Mouse (Mus musculus): ENCODE measurements at regions not wholly inside any gene's neighbourhood (a gene's known extent, or its start where the extent isn't known, plus 50 kb on each side); places are given as distances from the start of the nearest gene placed in this dataset.

- no peak overlapping the region for H3K4me2 ChIP-seq (ENCODE audit: low read depth, low read length)
- H3K4me1 ChIP-seq (ENCODE audit: control insufficient read depth, insufficient read depth, low read length): no peaks in the 10 kb centered on the region
- WGBS: 37% methylated on average over 2 of the region's 2 CpGs
- H3K4me3 ChIP-seq (ENCODE audit: low read depth, low read length): no peak overlapping the region
- H3K9ac ChIP-seq (replicated peaks; ENCODE audit: low read depth, low read length): no peak overlapping the region
- no peaks in the 10 kb centered on the region for H3K27me3 ChIP-seq (ENCODE audit: control insufficient read depth, insufficient read depth, low read length)
- H3K36me3 ChIP-seq (ENCODE audit: control insufficient read depth, insufficient read depth, low read length): no peaks in the 10 kb centered on the region
- H3K27ac ChIP-seq (ENCODE audit: low read depth, low read length): no peak overlapping the region
- ATAC-seq (ENCODE audit: low read depth): no peak
- no peaks in the 10 kb centered on the region for H3K9me3 ChIP-seq (ENCODE audit: control insufficient read depth, low read length)
These were observed 527.5 kb downstream of the Fgf9 start for GRCm38 (mm10) chr14:58597810-58598209.

DNA sequence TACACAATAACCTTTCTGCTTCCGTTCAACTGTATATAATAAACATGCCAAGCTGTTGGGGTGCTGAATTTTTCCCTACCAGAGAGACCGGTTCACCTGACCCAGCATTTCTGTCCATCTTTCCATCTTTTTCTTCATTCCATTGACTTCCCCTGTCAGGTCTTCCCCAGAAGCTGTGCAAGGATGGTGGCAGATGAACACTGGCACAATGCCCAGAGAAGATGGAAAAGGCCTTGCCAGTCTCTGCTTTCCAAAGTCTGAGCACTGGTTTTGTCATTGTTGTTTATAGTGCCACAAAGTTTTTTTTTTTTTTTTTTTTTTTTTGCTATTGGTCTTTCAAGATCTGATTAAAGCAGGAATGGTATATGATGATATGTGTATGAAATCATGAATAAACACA lies 526.6 kb downstream of the Fgf9 start:
- no peaks in the 10 kb centered on the region for H3K4me1 ChIP-seq (ENCODE audit: control insufficient read depth, insufficient read depth, low read length)
- H3K9me3 ChIP-seq (ENCODE audit: control insufficient read depth, low read length): no peaks in the 10 kb centered on the region
- H3K4me2 ChIP-seq (ENCODE audit: low read depth, low read length): no peak overlapping the region
- no peak overlapping the region for H3K9ac ChIP-seq (replicated peaks; ENCODE audit: low read depth, low read length)
- no peak overlapping the region for H3K27ac ChIP-seq (ENCODE audit: low read depth, low read length)
- H3K36me3 ChIP-seq (ENCODE audit: control insufficient read depth, insufficient read depth, low read length): no peaks in the 10 kb centered on the region
- H3K4me3 ChIP-seq (ENCODE audit: low read depth, low read length): no peak overlapping the region
- no peak for ATAC-seq (ENCODE audit: low read depth)
- no peaks in the 10 kb centered on the region for H3K27me3 ChIP-seq (ENCODE audit: control insufficient read depth, insufficient read depth, low read length)
- WGBS: 94% methylated on average over 2 of the region's 2 CpGs

DNA sequence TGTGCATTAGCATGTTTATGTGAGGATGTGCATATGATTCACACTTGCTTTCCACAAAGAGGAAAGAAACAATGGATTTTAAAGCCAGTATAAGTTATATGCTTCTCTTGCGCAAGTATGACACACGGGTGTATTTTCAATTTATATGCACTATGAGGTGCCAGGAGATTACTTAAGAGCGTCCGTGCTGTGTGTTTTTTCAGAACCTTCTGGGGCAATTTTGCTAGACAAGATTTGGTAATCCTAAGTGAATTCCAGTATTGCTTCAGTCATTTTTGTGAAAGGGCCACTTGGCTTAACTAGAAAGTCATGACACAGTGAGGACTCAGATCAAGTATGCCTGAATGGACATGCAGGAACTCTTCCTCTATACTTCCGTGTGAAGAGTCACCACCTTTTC lies 511.5 kb downstream of the Fgf9 start:
- Histone ChIP-seq H3K27me3 (ENCODE audit: control insufficient read depth, insufficient read depth, low read length) (no peaks in the 10 kb centered on the region), H3K36me3 (ENCODE audit: control insufficient read depth, insufficient read depth, low read length) (no peaks in the 10 kb centered on the region), H3K4me1 (ENCODE audit: control insufficient read depth, insufficient read depth, low read length) (no peaks in the 10 kb centered on the region), H3K4me3 (ENCODE audit: low read depth, low read length) (no peak overlapping the region), H3K9ac (replicated peaks; ENCODE audit: low read depth, low read length) (no peak overlapping the region), H3K4me2 (ENCODE audit: low read depth, low read length) (no peak overlapping the region), H3K27ac (ENCODE audit: low read depth, low read length) (no peak overlapping the region), H3K9me3 (ENCODE audit: control insufficient read depth, low read length) (no peaks in the 10 kb centered on the region)
- ATAC-seq (ENCODE audit: low read depth): no peak
- 93% methylated on average over 5 of the region's 5 CpGs for whole genome bisulfite sequencing

DNA sequence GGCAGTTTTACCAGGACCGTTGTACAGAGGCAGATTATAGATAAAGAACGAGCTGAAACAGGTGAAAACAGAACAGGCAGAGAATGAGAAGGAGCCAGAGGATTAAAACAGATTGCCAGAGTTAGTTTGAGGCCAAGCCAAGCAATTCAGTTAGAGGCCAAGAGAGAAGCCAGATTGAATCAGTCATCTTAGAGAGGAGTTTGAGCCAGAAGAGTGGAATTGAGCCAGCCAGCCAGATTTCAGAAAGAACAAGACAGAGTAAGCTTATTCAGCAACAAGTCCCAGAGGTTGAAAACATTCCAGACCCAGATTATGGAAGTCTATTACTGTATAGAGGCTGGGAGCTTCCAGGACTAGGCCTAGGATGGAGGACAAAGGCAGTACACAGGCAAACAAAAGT lies 499.7 kb downstream of the Fgf9 start:
- Histone ChIP-seq H3K4me2 (ENCODE audit: low read depth, low read length) (no peak overlapping the region), H3K9me3 (ENCODE audit: control insufficient read depth, low read length) (no peaks in the 10 kb centered on the region), H3K27me3 (ENCODE audit: control insufficient read depth, insufficient read depth, low read length) (no peaks in the 10 kb centered on the region), H3K4me1 (ENCODE audit: control insufficient read depth, insufficient read depth, low read length) (no peaks in the 10 kb centered on the region), H3K4me3 (ENCODE audit: low read depth, low read length) (no peak overlapping the region), H3K27ac (ENCODE audit: low read depth, low read length) (no peak overlapping the region), H3K9ac (replicated peaks; ENCODE audit: low read depth, low read length) (no peak overlapping the region), H3K36me3 (ENCODE audit: control insufficient read depth, insufficient read depth, low read length) (no peaks in the 10 kb centered on the region)
- no peak for ATAC-seq (ENCODE audit: low read depth)
- WGBS: 97% methylated on average over 2 of the region's 2 CpGs

- no peaks in the 10 kb centered on the region for H3K27me3 ChIP-seq (ENCODE audit: control insufficient read depth, insufficient read depth, low read length)
- no peak overlapping the region for H3K9ac ChIP-seq (replicated peaks; ENCODE audit: low read depth, low read length)
- no peaks in the 10 kb centered on the region for H3K36me3 ChIP-seq (ENCODE audit: control insufficient read depth, insufficient read depth, low read length)
- H3K4me3 ChIP-seq (ENCODE audit: low read depth, low read length): no peak overlapping the region
- no peak for ATAC-seq (ENCODE audit: low read depth)
- no peaks in the 10 kb centered on the region for H3K4me1 ChIP-seq (ENCODE audit: control insufficient read depth, insufficient read depth, low read length)
- H3K27ac ChIP-seq (ENCODE audit: low read depth, low read length): no peak overlapping the region
- no peak overlapping the region for H3K4me2 ChIP-seq (ENCODE audit: low read depth, low read length)
- no peaks in the 10 kb centered on the region for H3K9me3 ChIP-seq (ENCODE audit: control insufficient read depth, low read length)
These were observed 497.1 kb downstream of the Fgf9 start for GRCm38 (mm10) chr14:58567472-58567871.

GRCm38 (mm10) chr14:58563082-58563481 lies 492.7 kb downstream of the Fgf9 start:
- whole genome bisulfite sequencing: 81% methylated on average over 2 of the region's 2 CpGs
- H3K4me3 ChIP-seq (ENCODE audit: low read depth, low read length): no peak overlapping the region
- H3K9ac ChIP-seq (replicated peaks; ENCODE audit: low read depth, low read length): no peak overlapping the region
- no peak for ATAC-seq (ENCODE audit: low read depth)
- no peaks in the 10 kb centered on the region for H3K36me3 ChIP-seq (ENCODE audit: control insufficient read depth, insufficient read depth, low read length)
- no peak overlapping the region for H3K27ac ChIP-seq (ENCODE audit: low read depth, low read length)
- no peaks in the 10 kb centered on the region for H3K27me3 ChIP-seq (ENCODE audit: control insufficient read depth, insufficient read depth, low read length)
- H3K4me1 ChIP-seq (ENCODE audit: control insufficient read depth, insufficient read depth, low read length): no peaks in the 10 kb centered on the region
- no peaks in the 10 kb centered on the region for H3K9me3 ChIP-seq (ENCODE audit: control insufficient read depth, low read length)
- H3K4me2 ChIP-seq (ENCODE audit: low read depth, low read length): no peak overlapping the region

DNA sequence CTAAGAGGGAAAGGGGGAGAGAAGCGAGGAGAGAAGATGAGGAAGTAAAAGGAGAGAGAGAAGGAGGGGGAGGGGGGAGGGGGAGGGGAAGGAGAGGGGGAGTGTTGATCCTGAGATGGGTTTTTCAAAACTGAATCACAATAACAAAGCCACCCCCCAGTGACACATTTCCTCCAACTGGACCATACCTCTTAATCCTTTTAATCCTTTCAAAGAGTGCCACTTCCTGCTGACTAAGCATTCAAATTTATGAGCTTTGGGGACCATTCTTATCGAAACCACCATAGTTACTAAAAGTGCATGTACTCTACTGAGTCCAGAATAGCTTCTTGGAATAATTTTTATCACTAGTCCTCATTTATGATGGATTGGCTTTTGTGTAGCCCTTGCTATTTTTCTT lies 480.4 kb downstream of the Fgf9 start:
- no peak for ATAC-seq (ENCODE audit: low read depth)
- Histone ChIP-seq H3K27me3 (ENCODE audit: control insufficient read depth, insufficient read depth, low read length) (no peaks in the 10 kb centered on the region), H3K4me1 (ENCODE audit: control insufficient read depth, insufficient read depth, low read length) (no peaks in the 10 kb centered on the region), H3K9me3 (ENCODE audit: control insufficient read depth, low read length) (no peaks in the 10 kb centered on the region), H3K27ac (ENCODE audit: low read depth, low read length) (no peak overlapping the region), H3K36me3 (ENCODE audit: control insufficient read depth, insufficient read depth, low read length) (no peaks in the 10 kb centered on the region), H3K4me2 (ENCODE audit: low read depth, low read length) (no peak overlapping the region), H3K4me3 (ENCODE audit: low read depth, low read length) (no peak overlapping the region), H3K9ac (replicated peaks; ENCODE audit: low read depth, low read length) (no peak overlapping the region)
- WGBS: 84% methylated on average over 2 of the region's 2 CpGs

DNA sequence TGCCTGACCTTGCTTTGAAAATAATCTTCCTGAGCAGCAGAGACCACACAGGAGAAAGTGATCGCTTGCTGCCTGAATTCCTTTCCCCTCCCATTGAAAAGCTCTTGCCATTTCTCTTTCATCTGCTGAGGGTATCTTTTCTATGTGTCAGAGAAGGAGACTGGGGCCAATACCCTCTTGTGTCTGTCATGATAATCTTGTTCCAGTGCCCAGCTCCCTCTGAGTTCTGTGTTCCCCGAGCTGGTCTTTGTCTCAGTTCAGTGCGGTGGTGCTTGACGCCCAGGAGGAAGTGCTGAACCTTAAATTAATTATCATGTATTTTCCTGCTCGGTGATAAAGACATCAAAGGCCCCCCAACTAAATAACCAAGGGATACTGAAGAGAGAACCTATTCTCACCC lies 475.4 kb downstream of the Fgf9 start:
- Histone ChIP-seq H3K4me3 (ENCODE audit: low read depth, low read length) (no peak overlapping the region), H3K9me3 (ENCODE audit: control insufficient read depth, low read length) (no peaks in the 10 kb centered on the region), H3K4me1 (ENCODE audit: control insufficient read depth, insufficient read depth, low read length) (no peaks in the 10 kb centered on the region), H3K27me3 (ENCODE audit: control insufficient read depth, insufficient read depth, low read length) (no peaks in the 10 kb centered on the region), H3K9ac (replicated peaks; ENCODE audit: low read depth, low read length) (no peak overlapping the region), H3K4me2 (ENCODE audit: low read depth, low read length) (no peak overlapping the region), H3K27ac (ENCODE audit: low read depth, low read length) (no peak overlapping the region), H3K36me3 (ENCODE audit: control insufficient read depth, insufficient read depth, low read length) (no peaks in the 10 kb centered on the region)
- ATAC-seq (ENCODE audit: low read depth): no peak
- WGBS: 34% methylated on average over 5 of the region's 5 CpGs

GRCm38 (mm10) chr14:58543140-58543767 lies 472.9 kb downstream of the Fgf9 start:
- no peak overlapping the region for H3K4me3 ChIP-seq (ENCODE audit: low read depth, low read length)
- H3K4me1 ChIP-seq (ENCODE audit: control insufficient read depth, insufficient read depth, low read length): no peaks in the 10 kb centered on the region
- H3K36me3 ChIP-seq (ENCODE audit: control insufficient read depth, insufficient read depth, low read length): no peaks in the 10 kb centered on the region
- H3K9me3 ChIP-seq (ENCODE audit: control insufficient read depth, low read length): no peaks in the 10 kb centered on the region
- WGBS: 85% methylated on average over 10 of the region's 10 CpGs
- no peaks in the 10 kb centered on the region for H3K27me3 ChIP-seq (ENCODE audit: control insufficient read depth, insufficient read depth, low read length)
- H3K27ac ChIP-seq (ENCODE audit: low read depth, low read length): no peak overlapping the region
- H3K9ac ChIP-seq (replicated peaks; ENCODE audit: low read depth, low read length): no peak overlapping the region
- ATAC-seq (ENCODE audit: low read depth): no peak
- no peak overlapping the region for H3K4me2 ChIP-seq (ENCODE audit: low read depth, low read length)

GRCm38 (mm10) chr14:58538135-58538534 lies 467.8 kb downstream of the Fgf9 start:
- ATAC-seq (ENCODE audit: low read depth): no peak
- no peak overlapping the region for H3K27ac ChIP-seq (ENCODE audit: low read depth, low read length)
- no peaks in the 10 kb centered on the region for H3K36me3 ChIP-seq (ENCODE audit: control insufficient read depth, insufficient read depth, low read length)
- H3K4me3 ChIP-seq (ENCODE audit: low read depth, low read length): no peak overlapping the region
- WGBS: 80% methylated on average over 6 of the region's 6 CpGs
- no peaks in the 10 kb centered on the region for H3K4me1 ChIP-seq (ENCODE audit: control insufficient read depth, insufficient read depth, low read length)
- no peaks in the 10 kb centered on the region for H3K9me3 ChIP-seq (ENCODE audit: control insufficient read depth, low read length)
- H3K4me2 ChIP-seq (ENCODE audit: low read depth, low read length): no peak overlapping the region
- H3K27me3 ChIP-seq (ENCODE audit: control insufficient read depth, insufficient read depth, low read length): no peaks in the 10 kb centered on the region
- H3K9ac ChIP-seq (replicated peaks; ENCODE audit: low read depth, low read length): no peak overlapping the region
